Mouse (Mus musculus) forebrain, embryonic 13.5 days (tissue): ENCODE measurements at regions not wholly inside any gene's neighbourhood (a gene's known extent, or its start where the extent isn't known, plus 50 kb on each side); places are given as distances from the start of the nearest gene placed in this dataset.
A peak's percentile ranks its signal among the peaks of the same experiment; 100 is the strongest.

Source experiments
- ATAC-seq: fragments of 200-750 bp; cut with Nextera tagmentation; 2 replicates; pipeline ENCODE4 v1.8.0; 2017
- H3K27ac ChIP-seq: fragments of 300-500 bp; sonication (generic); 2 replicates; pipeline ENCODE4 v1.5.1; 2015; ENCODE audit warnings: inconsistent platforms, mild to moderate bottlenecking, moderate library complexity
- H3K27me3 ChIP-seq: fragments of 300-500 bp; sonication (generic); 2 replicates; pipeline ENCODE4 v1.6.1; 2015; ENCODE audit warnings: mild to moderate bottlenecking, inconsistent platforms
- H3K36me3 ChIP-seq: fragments of 300-500 bp; sonication (generic); 2 replicates; pipeline ENCODE4 v1.6.1; 2015; ENCODE audit warnings: mild to moderate bottlenecking, inconsistent platforms; ENCODE audit not compliant: poor library complexity, severe bottlenecking
- H3K4me1 ChIP-seq: fragments of 300-500 bp; sonication (generic); 2 replicates; pipeline ENCODE4 v1.6.1; 2015; ENCODE audit warnings: inconsistent platforms
- H3K4me2 ChIP-seq: fragments of 300-500 bp; sonication (generic); 2 replicates; pipeline ENCODE4 v1.6.1; 2015; ENCODE audit warnings: inconsistent platforms, mild to moderate bottlenecking, moderate library complexity
- H3K4me3 ChIP-seq: fragments of 300-500 bp; sonication (generic); 2 replicates; pipeline ENCODE4 v1.5.1; 2015; ENCODE audit warnings: mild to moderate bottlenecking, inconsistent platforms
- H3K9ac ChIP-seq: fragments of 300-500 bp; sonication (generic); 2 replicates; pipeline ENCODE4 v1.6.1; 2015; ENCODE audit warnings: mild to moderate bottlenecking, inconsistent platforms
- H3K9me3 ChIP-seq: fragments of 300-500 bp; sonication (generic); replicated peaks from 2 replicates; pipeline ENCODE4 v1.6.1; 2016; ENCODE audit warnings: inconsistent platforms
- WGBS: fragments of 180-500 bp; shearing (Covaris S2); methylation state at CpG from one replicate; pipeline ENCODE4 v1.1.7; 2015; 5-methylcytosine and 5-hydroxymethylcytosine counted together

- WGBS: 75% methylated on average over 3 of the region's 3 CpGs
- H3K4me3 ChIP-seq: no peak overlapping the region
- no peak overlapping the region for H3K9ac ChIP-seq
- no peaks in the 10 kb centered on the region for H3K4me1 ChIP-seq
- no peak for ATAC-seq
- no peak overlapping the region for H3K27ac ChIP-seq
- no peak overlapping the region for H3K4me2 ChIP-seq
- no peaks in the 10 kb centered on the region for H3K9me3 ChIP-seq
- no peaks in the 10 kb centered on the region for H3K36me3 ChIP-seq
- H3K27me3 ChIP-seq: no peaks in the 10 kb centered on the region
These were observed 154.4 kb upstream of the Cxcr4 start for GRCm38 (mm10) chr1:128746461-128747009.

GRCm38 (mm10) chr1:128740616-128741015, 148.5 kb upstream of the Cxcr4 start:
- 67% methylated on average over 2 of the region's 2 CpGs for WGBS
- no peak for ATAC-seq

GRCm38 (mm10) chr1:128738152-128738551, 146.1 kb upstream of the Cxcr4 start:
- 89% methylated on average over 4 of the region's 4 CpGs for WGBS
- Histone ChIP-seq H3K9me3 (no peaks in the 10 kb centered on the region), H3K4me3 (no peak overlapping the region), H3K27me3 (no peaks in the 10 kb centered on the region), H3K4me2 (no peak overlapping the region), H3K4me1 (no peaks in the 10 kb centered on the region), H3K9ac (no peak overlapping the region), H3K27ac (no peak overlapping the region), H3K36me3 (no peaks in the 10 kb centered on the region)
- no peak for ATAC-seq

More at GRCm38 (mm10) chr1:128740616-128741015, 148.5 kb upstream of the Cxcr4 start:
- Histone ChIP-seq H3K27me3 (no peaks in the 10 kb centered on the region), H3K4me3 (no peak overlapping the region), H3K9ac (no peak overlapping the region), H3K36me3 (no peaks in the 10 kb centered on the region), H3K4me2 (no peak overlapping the region), H3K4me1 (no peaks in the 10 kb centered on the region), H3K9me3 (no peaks in the 10 kb centered on the region), H3K27ac (no peak overlapping the region)

- H3K9me3 ChIP-seq: no peaks in the 10 kb centered on the region
- H3K9ac ChIP-seq: no peak overlapping the region
- H3K4me2 ChIP-seq: no peak overlapping the region
- no peaks in the 10 kb centered on the region for H3K27me3 ChIP-seq
- H3K36me3 ChIP-seq: no peaks in the 10 kb centered on the region
- peaks cover 8% of the 10 kb centered on the region; the same call in 1 of the 2 replicates for H3K4me1 ChIP-seq
- 86% methylated on average over 2 of the region's 2 CpGs for WGBS
- ATAC-seq: no peak
- no peak overlapping the region for H3K27ac ChIP-seq
- H3K4me3 ChIP-seq: no peak overlapping the region
These were observed 142.8 kb upstream of the Cxcr4 start for GRCm38 (mm10) chr1:128734857-128735256.

- H3K9ac ChIP-seq: no peak overlapping the region
- no peaks in the 10 kb centered on the region for H3K36me3 ChIP-seq
- H3K9me3 ChIP-seq: no peaks in the 10 kb centered on the region
- WGBS: 59% methylated on average over 3 of the region's 3 CpGs
- H3K4me3 ChIP-seq: no peak overlapping the region
- no peak overlapping the region for H3K27ac ChIP-seq
- H3K27me3 ChIP-seq: no peaks in the 10 kb centered on the region
- H3K4me1 ChIP-seq: peaks cover 8% of the 10 kb centered on the region; the same call in 1 of the 2 replicates
- 0 out of 2 replicates have a peak, but pooled peaks have one; percentile 13 for ATAC-seq
- H3K4me2 ChIP-seq: no peak overlapping the region
These were observed 139.4 kb upstream of the Cxcr4 start for GRCm38 (mm10) chr1:128731445-128731844.

- Histone ChIP-seq H3K27me3 (no peaks in the 10 kb centered on the region), H3K36me3 (no peaks in the 10 kb centered on the region), H3K4me3 (no peak overlapping the region), H3K4me1 (no peaks in the 10 kb centered on the region), H3K4me2 (no peak overlapping the region), H3K9ac (no peak overlapping the region), H3K27ac (no peak overlapping the region), H3K9me3 (no peaks in the 10 kb centered on the region)
- 83% methylated on average over 6 of the region's 6 CpGs for WGBS
- ATAC-seq: no peak
These were observed 132.5 kb upstream of the Cxcr4 start for GRCm38 (mm10) chr1:128724433-128725091.

- Histone ChIP-seq H3K4me2 (no peak overlapping the region), H3K27me3 (no peaks in the 10 kb centered on the region), H3K4me1 (no peaks in the 10 kb centered on the region), H3K9me3 (no peaks in the 10 kb centered on the region), H3K9ac (no peak overlapping the region), H3K27ac (no peak overlapping the region), H3K36me3 (no peaks in the 10 kb centered on the region), H3K4me3 (no peak overlapping the region)
- no peak for ATAC-seq
- WGBS: 56% methylated on average over 3 of the region's 3 CpGs
These were observed 131.8 kb upstream of the Cxcr4 start for GRCm38 (mm10) chr1:128723843-128724242.

- WGBS: 84% methylated on average over 2 of the region's 2 CpGs
- Histone ChIP-seq H3K9ac (no peak overlapping the region), H3K27ac (no peak overlapping the region), H3K9me3 (no peaks in the 10 kb centered on the region), H3K4me3 (no peak overlapping the region), H3K36me3 (no peaks in the 10 kb centered on the region), H3K4me2 (no peak overlapping the region), H3K4me1 (no peaks in the 10 kb centered on the region), H3K27me3 (no peaks in the 10 kb centered on the region)
- ATAC-seq: no peak
These were observed 130.0 kb upstream of the Cxcr4 start for GRCm38 (mm10) chr1:128722061-128722471.

- no peak overlapping the region for H3K4me3 ChIP-seq
- 47% methylated on average over 6 of the region's 6 CpGs for WGBS
- no peak for ATAC-seq
- no peak overlapping the region for H3K4me2 ChIP-seq
- H3K27ac ChIP-seq: no peak overlapping the region
- H3K9ac ChIP-seq: no peak overlapping the region
- H3K36me3 ChIP-seq: no peaks in the 10 kb centered on the region
- H3K9me3 ChIP-seq: no peaks in the 10 kb centered on the region
- no peaks in the 10 kb centered on the region for H3K27me3 ChIP-seq
- peaks cover 14% of the 10 kb centered on the region for H3K4me1 ChIP-seq
These were observed 122.8 kb upstream of the Cxcr4 start for GRCm38 (mm10) chr1:128714843-128715242.

- Histone ChIP-seq H3K27ac (no peak overlapping the region), H3K4me1 (peaks cover 14% of the 10 kb centered on the region), H3K9ac (no peak overlapping the region), H3K4me2 (no peak overlapping the region), H3K9me3 (no peaks in the 10 kb centered on the region), H3K4me3 (no peak overlapping the region), H3K27me3 (no peaks in the 10 kb centered on the region), H3K36me3 (no peaks in the 10 kb centered on the region)
- ATAC-seq: no peak
- WGBS: 78% methylated on average over 7 of the region's 7 CpGs
These were observed 120.8 kb upstream of the Cxcr4 start for GRCm38 (mm10) chr1:128712876-128713275.

- WGBS: 88% methylated on average over 5 of the region's 5 CpGs
These were observed 119.0 kb upstream of the Cxcr4 start for GRCm38 (mm10) chr1:128711121-128711520.

GRCm38 (mm10) chr1:128707747-128708146, 115.7 kb upstream of the Cxcr4 start:
- no peak overlapping the region for H3K27ac ChIP-seq
- no peaks in the 10 kb centered on the region for H3K9me3 ChIP-seq
- H3K36me3 ChIP-seq: no peaks in the 10 kb centered on the region
- peaks cover under 1% of the 10 kb centered on the region; the same call in 1 of the 2 replicates for H3K4me1 ChIP-seq
- no peaks in the 10 kb centered on the region for H3K27me3 ChIP-seq
- 95% methylated on average over 6 of the region's 6 CpGs for WGBS
- H3K4me3 ChIP-seq: no peak overlapping the region
- H3K9ac ChIP-seq: no peak overlapping the region
- no peak for ATAC-seq
- H3K4me2 ChIP-seq: no peak overlapping the region

More at GRCm38 (mm10) chr1:128711121-128711520, 119.0 kb upstream of the Cxcr4 start:
- Histone ChIP-seq H3K4me1 (peaks cover 14% of the 10 kb centered on the region), H3K4me2 (no peak overlapping the region), H3K27me3 (no peaks in the 10 kb centered on the region), H3K9ac (no peak overlapping the region), H3K27ac (no peak overlapping the region), H3K4me3 (no peak overlapping the region), H3K9me3 (no peaks in the 10 kb centered on the region), H3K36me3 (no peaks in the 10 kb centered on the region)
- no peak for ATAC-seq

GRCm38 (mm10) chr1:128706167-128706566, 114.1 kb upstream of the Cxcr4 start:
- Histone ChIP-seq H3K9ac (no peak overlapping the region), H3K4me3 (no peak overlapping the region), H3K27ac (no peak overlapping the region), H3K4me1 (no peaks in the 10 kb centered on the region), H3K4me2 (no peak overlapping the region), H3K9me3 (no peaks in the 10 kb centered on the region), H3K36me3 (no peaks in the 10 kb centered on the region), H3K27me3 (no peaks in the 10 kb centered on the region)
- 92% methylated on average over 2 of the region's 2 CpGs for WGBS
- no peak for ATAC-seq
